Mouse (Mus musculus) heart, postnatal 14 days (tissue): ENCODE results near the gene Itih1. TPM values are rescaled to one million over a fixed set of nuclear protein-coding genes. Genes with fewer than 3 reads are reported as not detected.

Experiments
- DNase-seq, 2 experiments: peaks; one replicate each; pipeline ENCODE4 v3.0.0; 2021 to 2022
- intact Hi-C: fragments of 180-260 bp; cut with DNase I; formaldehyde crosslinking; loops from one replicate; pipeline ENCODE4 v1.15.1; 2025
- long read RNA-seq, 2 experiments: library from polyadenylated mRNA; stranded (forward); transcript quantifications; one replicate each; pipeline ENCODE4 v2.0.0; 2021
- total RNA-seq, 2 experiments: library from RNA; stranded (reverse); gene quantifications; 2 replicates each; pipeline ENCODE4 v1.2.3; 2021

The Itih1 gene
- not detected for total RNA-seq
- long read RNA-seq, experiment 1 = 0 reads
- long read RNA-seq, experiment 2 = 0 reads

- no peak for DNase-seq
- intact Hi-C loops = loop anchor here (5.0 kb wide), 1 partner anchor 56 kb away; the partner anchor contains the start of gene Itih4
Observed at GRCm38 (mm10) chr14:30943038-30943437, at the start of gene Itih1. TSS of gene Itih1 (minus strand) at chr14:30943289.

GRCm38 (mm10) chr14:30976222-30976621, 33.1 kb upstream of the Itih1 start:
- intact Hi-C loops = no loop called here
- no peak for DNase-seq

GRCm38 (mm10) chr14:30974204-30974603, 31.1 kb upstream of the Itih1 start:
- peak; percentile 10 to 27 for DNase-seq
- intact Hi-C loops = no loop called here

DNA sequence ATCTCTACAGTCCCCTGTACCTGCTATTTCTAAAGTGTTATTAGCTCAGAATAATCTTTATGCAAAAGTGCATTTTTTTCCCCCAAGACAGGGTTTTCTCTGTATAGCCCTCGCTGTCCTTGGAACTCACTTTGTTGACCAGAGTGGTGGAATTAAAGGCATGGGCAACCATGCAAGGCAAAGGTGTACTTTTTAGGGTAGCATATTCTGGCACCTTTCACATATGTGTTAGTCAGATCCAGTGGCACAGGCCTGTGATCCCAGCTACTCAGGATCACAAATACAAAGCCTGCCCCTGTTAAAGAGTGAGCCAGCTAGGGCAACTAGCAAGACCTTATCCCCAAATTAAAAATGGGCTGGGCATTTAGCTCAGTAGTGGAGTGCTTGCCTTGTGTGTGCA, 17.3 kb upstream of the Itih1 start:
- no peak for DNase-seq
- intact Hi-C loops = no loop called here

DNA sequence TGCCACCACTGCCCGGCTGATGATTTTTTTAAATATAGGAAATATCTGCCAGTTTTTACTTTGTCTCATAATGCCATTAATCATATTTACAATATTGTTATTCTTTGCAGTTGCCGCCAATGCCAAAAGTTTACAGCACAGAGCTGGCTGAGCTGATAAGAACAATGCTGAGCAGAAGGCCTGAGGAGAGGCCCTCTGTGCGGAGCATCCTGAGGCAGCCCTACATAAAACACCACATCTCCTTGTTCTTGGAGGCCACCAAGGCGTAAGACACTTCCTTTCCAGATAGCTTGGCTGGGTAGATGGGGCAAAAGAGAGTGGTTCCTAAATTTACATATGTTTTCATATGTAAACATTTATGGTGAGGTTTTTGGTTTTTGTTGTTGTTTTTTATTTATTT, 15.9 kb upstream of the Itih1 start:
- no peak for DNase-seq
- intact Hi-C loops = no loop called here

- DNase-seq = no peak
- intact Hi-C loops = no loop called here
Observed at GRCm38 (mm10) chr14:30958517-30958916, 15.4 kb upstream of the Itih1 start.

DNA sequence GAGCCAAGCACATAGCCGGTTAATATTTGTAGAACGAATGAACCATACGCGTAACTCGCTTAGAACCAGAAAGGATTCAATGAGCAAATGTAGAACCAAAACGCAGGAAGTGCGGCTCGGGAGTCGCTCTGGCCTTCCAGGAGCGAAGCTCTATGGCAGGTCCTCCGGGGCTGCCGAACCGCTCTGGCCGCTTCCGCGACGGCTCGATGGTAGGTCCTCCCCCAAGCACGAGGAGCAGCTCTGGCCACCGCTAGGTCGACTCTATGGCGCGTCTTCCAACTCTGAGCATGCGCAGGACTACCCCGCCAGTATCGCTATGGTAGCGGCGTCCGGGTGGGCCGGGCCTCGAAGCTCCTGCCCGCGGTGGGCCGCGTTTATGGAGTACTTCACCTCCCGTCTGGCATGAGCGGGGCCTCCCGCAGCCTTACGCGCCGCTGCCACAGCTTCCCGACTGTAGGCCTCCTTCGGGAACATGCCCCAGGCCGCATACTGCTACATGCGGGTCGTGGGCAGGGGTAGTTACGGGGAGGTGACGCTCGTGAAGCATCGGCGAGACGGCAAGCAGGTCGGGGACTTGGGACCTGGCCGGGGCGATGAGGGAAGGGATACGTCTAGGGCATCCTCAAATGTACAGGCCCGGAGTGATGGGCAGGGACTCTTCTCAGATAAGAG, 8.2 kb upstream of the Itih1 start, which contains the start of gene Nek4:
Gene Nek4, plus strand, starts transcription at position 224 of the 672 bp plus-strand sequence.
- peak; percentile 96 to 97 for DNase-seq
- intact Hi-C loops = loop anchor here (2.0 kb wide), 1 partner anchor 50 kb away; the partner anchor contains the start of genes Glt8d1 and Spcs1

DNA sequence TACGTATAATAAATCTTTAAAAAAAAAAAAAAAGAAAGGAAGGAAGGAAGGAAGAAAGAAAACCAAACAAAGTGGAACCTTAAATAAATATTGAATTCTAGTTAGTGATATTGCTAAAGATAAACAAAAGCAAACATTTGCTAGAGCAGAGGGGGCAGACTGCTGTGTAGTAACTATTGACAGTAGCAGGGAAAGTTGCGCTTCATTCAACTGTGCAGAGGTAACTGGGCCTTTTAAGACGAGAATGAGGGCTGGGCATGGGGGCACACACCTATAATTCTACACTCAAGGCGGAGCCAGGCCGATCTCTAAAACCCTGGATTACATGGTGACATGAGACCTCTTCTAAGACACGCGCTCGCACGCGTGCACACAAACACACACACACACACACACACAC, 6.9 kb upstream of the Itih1 start:
- DNase-seq = no peak
- intact Hi-C loops = loop anchor here (2.0 kb wide), 1 partner anchor 51 kb away; the partner anchor contains the start of genes Glt8d1 and Spcs1

- no peak for DNase-seq
- intact Hi-C loops = loop anchor here (2.0 to 5.0 kb wide), 2 partner anchors 57 to 78 kb away; partner anchors contain the start of gene Itih4
Observed at GRCm38 (mm10) chr14:30944745-30945144, 1.7 kb upstream of the Itih1 start.

DNA sequence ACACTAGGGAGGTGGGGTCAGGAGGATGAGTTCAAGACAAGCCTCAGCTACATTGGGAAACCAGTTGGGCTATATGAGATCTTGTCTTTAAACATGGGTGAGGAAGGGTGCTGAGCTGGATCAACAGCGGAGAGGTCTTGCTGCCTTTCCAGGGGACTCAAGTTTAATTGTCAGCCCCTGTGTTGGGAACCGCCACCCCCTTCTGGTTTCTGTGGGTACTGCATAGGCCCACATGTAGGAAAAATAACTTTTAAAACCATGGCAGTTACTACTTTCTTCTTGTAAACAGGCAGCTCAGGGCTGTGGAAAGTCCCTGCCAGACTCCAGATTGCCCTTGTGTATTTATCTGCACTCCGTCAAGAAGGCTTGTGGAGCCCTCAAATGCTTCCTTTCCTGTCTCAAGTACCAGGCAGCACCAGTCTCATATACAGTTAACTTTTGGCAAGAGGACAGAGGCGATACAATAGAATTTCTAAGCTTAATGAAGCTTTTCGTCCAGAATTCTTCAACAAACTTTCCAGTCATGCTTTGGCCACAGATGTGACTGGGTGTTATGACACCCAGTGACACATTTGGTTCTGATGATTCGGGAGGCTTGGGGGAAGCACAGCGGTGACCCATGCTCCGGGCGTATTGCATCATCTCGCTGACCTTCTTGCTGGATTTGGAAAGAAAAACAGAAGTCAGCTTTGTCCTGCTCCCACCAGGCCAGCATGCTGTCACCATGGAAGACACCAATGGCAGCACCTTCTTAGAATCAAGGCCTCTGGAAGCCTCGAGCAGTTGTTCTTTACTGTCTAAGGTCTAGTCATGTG, 978 bp upstream of the Itih1 start:
- DNase-seq = peak; percentile 61 to 80
- intact Hi-C loops = loop anchor here (2.0 to 5.0 kb wide), 2 partner anchors 57 to 77 kb away; partner anchors contain the start of gene Itih4

GRCm38 (mm10) chr14:30942254-30942653, 835 bp downstream of the Itih1 start:
- DNase-seq = no peak
- intact Hi-C loops = loop anchor here (5.0 kb wide), 1 partner anchor 55 kb away; the partner anchor contains the start of gene Itih4

- DNase-seq = no peak
- intact Hi-C loops = no loop called here
Observed at GRCm38 (mm10) chr14:30933351-30933750, 9.7 kb downstream of the Itih1 start.

GRCm38 (mm10) chr14:30930386-30930785, 12.7 kb downstream of the Itih1 start:
- intact Hi-C loops = no loop called here
- DNase-seq = no peak

DNA sequence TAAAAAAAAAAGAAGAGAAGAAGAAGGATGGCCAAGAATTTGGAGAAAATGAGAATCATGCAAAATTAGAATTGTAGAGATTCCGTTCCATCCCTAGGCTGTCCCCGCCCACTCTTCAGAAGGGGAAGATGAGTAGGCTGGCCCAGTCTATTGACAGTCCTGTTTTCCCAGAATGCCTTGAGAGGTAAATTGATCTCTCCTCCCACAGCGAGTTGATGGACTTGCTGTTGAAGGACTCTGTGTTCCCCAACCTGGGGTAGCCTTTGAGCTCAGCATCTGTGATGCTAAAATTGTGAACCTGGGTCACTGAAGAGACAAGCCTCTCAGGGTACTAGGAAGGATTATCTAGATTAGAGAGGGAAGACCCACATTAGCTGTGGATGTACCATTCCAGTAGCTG, 17.6 kb downstream of the Itih1 start:
- no peak for DNase-seq
- intact Hi-C loops = no loop called here

- intact Hi-C loops = no loop called here
- no peak for DNase-seq
Observed at GRCm38 (mm10) chr14:30923375-30924105, 19.5 kb downstream of the Itih1 start, which contains the start of gene Itih3. TSS of gene Itih3 (minus strand) at chr14:30923760.

GRCm38 (mm10) chr14:30922053-30922670, 20.9 kb downstream of the Itih1 start:
- DNase-seq = no peak
- intact Hi-C loops = no loop called here

DNA sequence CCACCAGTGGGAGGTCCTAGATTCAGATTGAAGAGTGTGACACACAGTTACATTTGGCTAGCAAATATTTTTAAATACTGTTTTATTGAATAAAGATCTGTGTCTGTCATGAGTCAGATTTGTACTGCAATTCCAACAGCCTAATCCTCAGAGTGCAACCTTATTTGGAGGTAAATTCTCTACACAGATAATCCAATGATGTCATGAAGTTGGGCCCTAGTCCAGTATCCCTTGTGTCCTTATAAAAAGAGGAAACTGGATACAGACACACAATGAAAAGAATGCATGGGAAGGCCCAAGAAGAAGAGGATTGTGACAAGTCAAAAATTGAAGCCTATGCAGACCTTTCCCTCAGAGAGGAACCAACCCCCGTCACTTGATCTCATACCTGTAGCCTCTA, 26.6 kb downstream of the Itih1 start:
- intact Hi-C loops = no loop called here

GRCm38 (mm10) chr14:30913404-30913803, 29.7 kb downstream of the Itih1 start:
- intact Hi-C loops = no loop called here
- DNase-seq = no peak

More for the DNA sequence above, 26.6 kb downstream of the Itih1 start:
- no peak for DNase-seq

DNA sequence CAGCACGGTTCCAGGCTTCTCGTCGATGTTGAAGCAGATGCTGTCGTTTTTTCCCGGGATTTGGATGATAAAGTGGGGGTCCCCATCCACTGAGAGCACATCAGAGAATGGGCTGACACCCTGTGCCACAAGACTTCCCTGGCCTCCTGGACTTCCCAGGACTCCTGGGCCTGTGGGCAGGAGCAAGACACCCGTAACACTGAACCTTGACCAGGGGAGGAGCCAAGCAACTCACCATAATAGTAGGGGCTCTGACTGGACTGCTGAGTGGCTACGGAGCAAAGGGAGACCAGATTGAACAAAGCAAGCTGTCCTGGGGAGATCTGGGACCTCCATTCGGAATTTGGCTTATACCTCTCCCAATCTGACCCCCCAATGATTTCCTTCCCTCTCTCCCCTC, 30.4 kb downstream of the Itih1 start:
- intact Hi-C loops = no loop called here
- DNase-seq = no peak

DNA sequence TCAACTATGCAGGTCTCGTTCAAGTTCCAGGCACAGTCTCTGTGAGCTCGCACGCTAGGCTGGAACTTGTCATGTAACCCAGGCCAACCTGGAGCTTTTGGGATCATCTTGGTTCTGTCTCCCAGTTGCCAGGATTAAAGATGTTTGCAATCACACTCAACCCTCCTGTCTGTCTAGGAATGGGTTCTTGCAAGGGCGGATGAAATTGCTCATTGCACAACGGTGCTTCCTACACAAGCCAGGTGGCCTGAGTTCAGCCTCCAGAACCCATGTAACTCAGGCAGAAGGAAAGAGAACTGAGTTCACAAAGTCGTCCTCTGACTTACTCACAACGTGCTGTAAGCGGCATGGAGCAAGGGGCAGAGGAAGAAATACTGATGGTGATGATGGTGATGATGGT, 31.9 kb downstream of the Itih1 start:
- intact Hi-C loops = no loop called here
- DNase-seq = no peak
